Mouse (Mus musculus) megakaryocyte, embryonic 14.5 days (primary cell): ENCODE measurements around the gene Simc1.

ENCODE experiments used
- FLI1 ChIP-seq: IDR thresholded peaks from 2 replicates; pipeline ENCODE4 v1.6.1; 2012; ENCODE audit warnings: low read length, inconsistent platforms, mixed read lengths
- GATA1 ChIP-seq: IDR thresholded peaks from 3 replicates; pipeline ENCODE4 v1.6.1; 2012; ENCODE audit warnings: mixed read lengths, low read length, inconsistent platforms, borderline replicate concordance

DNA sequence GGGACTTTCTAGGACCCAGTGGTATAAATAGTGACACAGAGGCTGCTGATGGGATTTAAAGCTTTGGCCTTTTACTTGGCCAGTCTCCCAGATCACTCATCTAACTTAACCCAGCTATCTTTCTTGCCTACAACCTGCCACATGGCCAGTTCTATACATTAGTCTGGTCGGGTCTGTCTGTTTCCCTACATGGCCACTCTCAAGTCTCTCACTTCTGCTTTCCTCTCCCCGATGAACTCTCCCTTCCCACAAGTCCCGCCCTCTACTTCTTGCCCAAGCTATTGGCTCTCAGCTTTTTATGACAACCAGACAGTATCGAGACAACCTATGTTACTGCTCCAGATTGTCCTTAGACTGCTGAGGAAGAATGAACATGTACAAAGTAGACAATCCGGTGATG is 27.9 kb upstream of the Simc1 start:
- no peak for TF ChIP-seq FLI1
- TF ChIP-seq GATA1: no peak
